Mouse (Mus musculus) layer of hippocampus, postnatal 10 days (tissue): ENCODE data around the gene Morc2a. TPM values are rescaled to one million over a fixed set of nuclear protein-coding genes. Genes with fewer than 3 reads are reported as not detected.
A peak's percentile ranks its signal among the peaks of the same experiment; 100 is the strongest.

ENCODE experiments used
- DNase-seq, 2 experiments: peaks; one replicate each; pipeline ENCODE4 v3.0.0; 2021; ENCODE audit warnings: low spot score in 2 of 2
- total RNA-seq, 2 experiments: library from RNA; stranded (reverse); gene quantifications; 2 replicates each; pipeline ENCODE4 v1.2.3; 2021

Gene Morc2a
- total RNA-seq, 2 experiments from 2014 or later, result 41.6 to 46.6 TPM

DNA sequence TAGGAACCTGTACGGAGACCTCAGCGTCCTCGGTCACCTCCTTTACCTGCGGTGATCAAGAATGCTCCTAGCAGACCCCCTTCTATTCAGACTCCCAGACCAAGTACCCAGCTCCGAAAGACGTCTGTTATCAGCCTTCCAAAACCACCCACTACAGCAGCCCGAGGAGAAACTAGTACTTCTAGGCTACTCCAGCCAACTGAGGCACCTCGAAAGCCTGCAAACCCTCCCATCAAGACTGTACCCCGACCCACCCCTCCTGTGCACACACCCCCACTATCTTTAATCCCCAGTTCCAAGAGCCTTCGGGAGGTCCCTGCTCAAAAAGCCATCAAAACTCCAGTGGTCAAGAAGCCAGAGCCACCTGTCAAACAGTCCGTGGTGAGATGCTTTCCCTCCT lies 34.7 kb downstream of the Morc2a start:
- DNase-seq, result no peak

DNA sequence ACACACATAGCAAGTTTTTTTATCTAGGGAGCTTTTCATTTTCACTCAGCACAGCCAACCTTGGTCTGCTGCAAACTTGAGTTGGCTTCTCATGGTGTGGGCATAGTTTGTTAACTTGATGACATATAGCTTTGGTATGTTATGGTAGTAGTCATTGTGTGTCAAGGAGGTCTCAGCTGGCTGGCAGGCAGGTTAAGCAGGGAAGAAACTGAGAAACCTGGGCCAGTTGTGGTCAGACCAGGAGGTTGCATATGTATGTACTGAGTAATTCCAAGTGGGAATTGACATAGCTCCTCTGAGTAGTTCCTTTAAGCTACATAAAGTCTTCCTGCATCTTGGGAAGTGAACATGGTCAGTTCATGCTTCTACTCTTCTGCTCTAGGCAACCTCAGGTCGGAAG lies 35.2 kb downstream of the Morc2a start:
- no peak for DNase-seq

DNA sequence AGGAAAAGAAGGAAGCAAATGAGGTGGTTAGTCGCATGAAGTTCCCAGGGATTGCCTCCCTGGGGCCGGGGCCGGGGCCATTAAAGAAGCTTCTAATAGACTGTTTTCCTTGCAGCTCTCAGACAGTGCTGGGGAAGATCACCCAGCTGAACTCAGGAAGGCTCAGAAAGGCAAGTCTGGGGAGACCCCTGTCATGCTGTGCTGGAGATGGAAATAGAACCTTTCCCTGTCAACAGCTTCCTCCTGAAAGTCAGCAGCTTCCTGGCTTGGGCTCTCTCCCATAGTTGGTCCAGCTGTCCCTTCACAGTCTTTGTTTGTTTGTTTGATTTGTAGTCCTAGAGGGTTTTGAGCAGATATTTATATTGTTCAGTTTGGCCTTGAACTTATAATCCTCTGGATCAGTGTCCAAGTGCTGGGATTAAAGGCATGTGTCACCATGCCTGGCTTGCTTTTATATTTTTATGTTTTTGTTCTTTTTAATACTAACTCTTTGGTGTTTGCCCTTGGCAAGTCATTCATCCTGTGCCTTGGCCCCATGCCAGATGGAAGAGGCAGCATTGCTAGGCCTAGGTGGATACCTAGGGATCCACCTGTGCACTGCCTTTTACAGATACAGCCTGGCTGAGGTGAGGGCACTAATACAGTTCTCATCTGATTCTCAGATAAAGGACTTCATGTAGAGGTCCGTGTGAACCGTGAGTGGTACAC lies 35.9 kb downstream of the Morc2a start:
- DNase-seq, result no peak

DNA sequence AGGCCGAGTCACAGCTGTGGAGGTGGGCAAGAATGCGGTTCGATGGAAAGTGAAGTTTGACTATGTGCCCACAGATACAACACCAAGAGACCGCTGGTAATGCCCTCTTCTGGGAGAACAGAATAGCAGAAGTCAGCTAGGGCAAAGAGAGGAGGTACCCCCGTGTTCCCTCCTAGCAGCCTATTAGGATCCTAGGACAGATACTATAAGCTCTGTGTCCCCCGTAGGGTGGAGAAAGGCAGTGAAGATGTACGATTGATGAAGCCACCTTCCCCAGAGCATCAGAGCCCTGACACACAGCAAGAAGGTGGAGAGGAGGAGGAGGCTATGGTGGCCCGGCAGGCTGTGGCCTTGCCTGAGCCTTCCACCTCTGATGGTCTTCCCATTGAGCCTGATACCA lies 36.4 kb downstream of the Morc2a start:
- DNase-seq, result no peak

DNA sequence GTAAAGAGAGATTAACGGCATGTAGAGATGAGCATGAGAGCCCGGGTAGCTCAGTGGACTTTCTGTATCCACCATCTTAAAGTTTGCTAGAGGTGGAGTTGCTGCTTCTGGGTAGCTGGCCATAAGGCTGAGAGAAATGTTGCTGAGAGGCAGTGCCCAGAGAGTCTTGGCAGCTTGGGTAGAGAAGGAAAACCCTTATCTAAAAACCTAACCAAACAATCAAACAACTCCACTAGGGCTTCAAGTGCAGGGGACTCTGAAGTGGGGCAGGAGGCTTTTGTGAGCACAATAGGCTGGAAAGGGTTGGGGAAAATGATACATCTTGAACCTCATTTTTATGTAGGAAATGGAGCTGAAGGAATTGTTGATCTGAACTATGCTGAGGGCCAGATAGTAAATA lies 37.3 kb downstream of the Morc2a start:
- no peak for DNase-seq

DNA sequence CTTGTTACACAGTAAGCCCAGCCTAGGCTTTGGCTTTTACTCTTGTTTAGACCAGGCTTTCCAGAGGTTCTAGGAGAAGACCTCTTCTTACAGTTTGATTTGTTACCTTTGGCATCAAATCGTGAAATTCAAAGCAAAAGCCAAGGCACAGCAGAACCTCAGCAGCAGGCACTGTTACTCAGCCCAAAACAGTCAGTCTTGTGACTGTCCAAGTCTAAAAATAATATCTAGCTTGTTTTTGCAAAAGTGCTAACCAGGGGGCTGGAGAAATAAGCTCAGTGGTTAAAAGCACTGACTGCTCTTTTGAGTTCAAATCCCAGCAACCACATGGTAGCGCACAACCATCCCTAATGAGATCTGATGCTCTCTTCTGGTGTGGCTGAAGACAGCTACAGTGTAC lies 37.9 kb downstream of the Morc2a start:
- DNase-seq, result no peak

DNA sequence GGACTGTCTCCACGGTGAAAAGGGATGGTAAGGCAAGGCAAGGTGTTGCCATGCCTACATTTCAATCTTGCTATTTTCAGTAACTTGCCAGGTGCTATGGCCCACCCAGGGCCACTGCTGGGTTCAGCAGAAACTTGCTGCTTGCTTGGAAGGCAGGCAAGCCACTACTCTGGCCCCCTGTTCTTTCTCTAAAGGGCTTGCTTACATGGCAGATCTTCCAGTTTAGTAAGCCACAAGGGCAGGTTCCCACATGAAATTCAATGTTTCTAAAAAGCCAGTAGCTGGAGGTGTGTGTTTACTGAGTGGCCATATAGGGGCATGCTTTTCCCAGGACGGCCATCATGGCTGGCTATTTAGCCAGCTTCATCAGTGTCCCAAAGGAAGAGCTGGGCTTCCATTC lies 42.8 kb downstream of the Morc2a start:
- no peak for DNase-seq

DNA sequence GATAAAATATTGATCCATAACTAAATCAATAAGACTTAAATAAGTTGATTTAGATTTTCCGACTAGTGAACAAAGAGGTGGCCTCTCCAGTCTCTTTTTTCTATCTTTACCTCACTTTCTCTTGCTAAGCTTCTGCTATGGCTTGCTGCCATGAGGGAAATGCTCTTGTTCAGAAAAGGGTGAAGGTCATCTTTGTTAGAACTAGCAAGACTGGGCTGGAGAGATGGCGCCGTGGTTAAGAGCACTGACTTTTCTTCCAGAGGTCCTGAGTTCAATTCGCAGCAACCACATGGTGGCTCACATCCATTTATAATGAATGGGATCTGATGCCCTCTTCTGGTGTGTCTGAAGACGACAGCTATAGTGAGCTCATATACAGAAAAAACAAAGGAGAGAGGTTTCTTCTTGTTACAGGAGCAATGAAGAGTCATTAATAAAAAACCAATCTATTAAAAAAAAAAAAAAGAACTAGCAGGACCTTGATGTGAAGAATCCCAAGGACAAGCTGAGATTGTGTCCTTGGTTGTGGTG lies 47.2 kb downstream of the Morc2a start:
- DNase-seq, result no peak

DNA sequence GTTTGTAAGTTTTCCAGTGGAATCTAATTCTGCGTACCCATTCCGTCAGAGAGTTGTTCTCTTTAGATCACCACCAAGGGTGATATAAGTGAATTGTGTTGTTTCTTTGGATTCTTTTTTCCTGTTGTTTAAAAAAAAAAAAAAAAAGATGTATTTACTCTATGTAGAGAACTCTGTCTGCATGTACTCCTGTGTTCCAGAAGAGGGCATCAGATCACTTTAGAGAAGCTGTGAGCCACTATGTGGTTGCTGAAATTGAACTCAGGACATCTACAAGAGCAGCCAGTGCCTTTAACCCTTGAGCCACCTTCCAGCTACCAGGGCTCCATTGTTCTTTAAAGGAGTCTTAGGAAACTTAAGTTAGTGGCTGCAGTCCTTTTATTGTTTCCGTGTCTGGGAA lies 48.5 kb downstream of the Morc2a start:
- DNase-seq, result no peak

DNA sequence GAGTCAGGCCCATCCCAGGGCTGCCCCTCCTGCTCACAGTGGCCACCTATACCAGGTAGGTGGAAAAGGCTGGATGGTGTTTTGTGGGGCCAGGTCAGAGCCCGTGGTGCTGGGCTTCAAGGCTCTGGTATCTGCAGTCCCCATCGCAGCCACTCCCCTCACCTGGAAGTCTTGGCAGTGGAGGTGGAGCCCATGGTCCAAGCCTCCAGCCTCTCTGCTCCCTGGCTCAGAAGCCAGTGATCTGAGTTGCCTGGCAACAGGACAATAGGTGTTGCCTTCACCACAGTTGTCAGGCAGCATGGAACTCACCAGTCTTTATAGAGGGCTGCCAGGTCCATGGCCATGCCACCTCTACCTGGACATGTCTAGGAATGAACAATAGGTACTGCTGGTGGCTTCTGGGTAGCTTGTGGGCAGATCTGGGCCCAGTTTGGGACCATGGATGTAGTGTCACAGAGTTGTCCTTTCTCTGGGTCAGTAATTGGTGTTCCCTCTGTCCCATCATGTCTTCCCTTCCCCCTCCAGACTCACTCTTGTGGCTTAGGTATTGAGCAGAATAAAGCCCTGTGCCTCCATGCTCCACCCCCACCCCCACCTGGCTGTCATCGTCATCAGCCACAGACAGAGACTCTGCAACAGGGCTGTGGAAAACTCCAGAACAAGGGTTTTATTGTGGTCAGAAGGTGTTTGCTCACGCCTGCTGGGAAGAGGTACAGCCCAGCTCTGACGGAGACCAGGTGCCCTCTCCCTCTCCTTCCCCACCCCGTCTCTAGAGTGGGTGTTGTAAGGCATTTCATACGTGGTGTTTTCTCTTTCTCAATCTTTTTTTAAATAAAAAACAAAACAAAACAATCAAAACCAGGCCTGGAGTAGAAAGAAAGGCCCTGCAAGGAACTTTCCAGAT lies 54.4 kb downstream of the Morc2a start:
- no peak for DNase-seq

DNA sequence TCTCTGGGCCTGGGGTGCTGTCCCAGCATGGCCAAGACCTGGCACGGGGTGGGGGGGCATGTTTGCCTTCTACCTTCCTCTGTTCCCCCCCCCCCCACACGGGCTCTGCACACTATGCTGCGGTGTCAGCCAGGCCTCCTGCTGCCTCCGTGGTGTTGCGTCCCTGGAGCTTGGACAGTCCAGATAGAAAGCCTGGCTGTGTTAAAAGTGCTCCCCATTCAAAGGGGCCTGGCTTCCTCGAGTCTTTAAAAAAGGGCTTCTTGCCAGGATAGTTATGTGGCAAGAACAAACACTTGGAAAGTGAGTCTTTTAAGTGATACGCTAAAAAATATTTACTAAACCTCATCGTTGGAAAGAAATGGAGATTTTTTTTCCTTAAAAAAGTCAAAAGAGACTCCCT lies 55.4 kb downstream of the Morc2a start:
- DNase-seq, result no peak

DNA sequence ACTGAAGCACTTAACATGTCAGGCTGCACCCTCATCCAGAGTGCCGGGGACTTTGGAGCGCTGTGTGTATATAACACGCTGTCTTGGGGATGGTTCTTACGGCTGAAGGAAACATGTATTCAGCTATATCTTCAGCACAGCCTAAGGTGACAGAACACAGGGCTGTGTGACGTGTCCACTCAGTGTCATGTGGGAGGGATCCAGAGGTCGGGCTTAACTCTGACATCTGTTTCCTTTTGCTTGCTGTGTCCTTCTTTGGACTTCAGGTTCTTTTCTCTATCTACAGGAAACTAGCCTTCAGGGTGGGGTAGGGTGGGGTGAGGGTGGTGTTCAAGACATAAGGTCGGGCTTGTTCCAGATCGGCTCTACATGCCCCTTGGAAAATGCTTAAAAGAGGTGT lies 58.1 kb downstream of the Morc2a start:
- no peak for DNase-seq

DNA sequence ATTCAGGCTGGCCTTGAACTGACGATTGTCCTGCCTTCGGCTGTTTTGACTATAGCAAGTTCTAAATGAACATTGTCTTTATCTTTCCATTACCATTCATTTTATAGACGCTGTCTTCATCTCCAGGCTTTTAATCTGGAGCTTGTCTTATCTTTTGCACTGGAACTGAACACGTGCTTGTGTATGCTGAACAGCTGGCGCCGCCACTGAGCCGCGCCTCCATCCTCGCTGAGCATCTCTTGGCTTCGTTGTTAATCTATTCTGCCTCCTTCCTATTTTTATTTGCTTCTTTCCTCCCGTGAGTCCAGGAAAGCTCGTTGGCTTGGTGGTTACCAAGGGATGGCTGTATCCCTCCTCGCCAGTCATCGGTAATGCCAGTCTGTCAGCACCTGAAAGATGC lies 61.2 kb downstream of the Morc2a start:
- no peak for DNase-seq

DNA sequence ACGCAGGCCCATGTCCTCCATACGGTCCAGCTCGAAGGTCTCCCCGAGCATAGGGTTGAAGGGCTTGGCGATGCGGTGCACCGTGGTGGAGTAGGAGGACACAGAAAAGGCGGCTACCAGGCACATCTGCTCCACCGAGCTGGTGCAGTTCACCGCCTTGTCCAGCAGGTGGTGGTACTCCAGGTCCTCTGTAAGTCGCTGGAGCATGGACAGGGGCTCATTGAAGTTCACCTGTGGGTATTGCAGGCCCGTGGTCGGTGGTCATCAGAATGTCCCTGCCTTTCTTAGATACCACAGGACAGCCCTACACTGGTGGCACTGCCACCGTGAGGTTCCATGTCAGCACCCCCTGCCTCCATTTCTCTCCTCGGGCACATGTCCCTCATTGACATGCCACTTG lies 65.5 kb downstream of the Morc2a start:
- peak; percentile 73 to 77 for DNase-seq

DNA sequence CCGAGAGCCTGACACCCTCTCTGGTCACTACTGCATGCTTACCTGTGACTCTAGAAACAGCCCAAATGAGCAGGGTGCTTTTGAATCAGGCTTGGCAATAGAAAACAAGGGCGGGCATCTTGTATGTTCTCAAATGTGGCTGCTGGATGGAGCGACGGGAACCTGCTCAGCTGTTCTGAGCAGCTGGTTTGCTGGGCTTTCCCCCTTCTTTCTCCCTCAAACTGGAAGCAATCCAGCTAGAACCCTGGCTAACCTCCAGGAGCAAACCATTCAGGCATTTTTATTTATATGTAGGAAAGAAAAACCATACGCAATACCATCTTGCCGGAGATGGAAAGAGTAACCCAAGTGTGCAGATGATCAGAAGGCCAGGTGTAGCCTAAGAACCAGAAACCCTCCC lies 67.7 kb downstream of the Morc2a start:
- DNase-seq, result no peak

DNA sequence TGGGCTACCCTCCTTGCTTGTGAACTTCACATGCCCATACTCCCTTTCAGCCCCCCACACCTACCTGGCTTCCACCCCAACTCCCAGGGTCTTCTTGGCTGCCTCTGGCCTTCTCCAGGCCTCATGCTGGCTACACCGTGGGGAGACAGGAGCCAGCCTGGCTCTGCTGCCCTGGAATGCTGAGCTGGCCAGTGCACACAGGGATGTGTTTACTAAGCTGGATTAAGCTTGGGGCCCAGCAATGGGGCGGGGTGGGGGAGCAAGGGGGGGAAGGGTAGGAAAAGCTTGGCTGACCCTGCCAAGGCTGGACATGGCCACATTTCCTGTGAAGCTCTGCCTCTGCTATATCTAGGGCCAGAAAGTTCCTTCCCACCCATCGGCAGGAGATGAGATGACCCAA lies 73.0 kb downstream of the Morc2a start:
- no peak for DNase-seq

DNA sequence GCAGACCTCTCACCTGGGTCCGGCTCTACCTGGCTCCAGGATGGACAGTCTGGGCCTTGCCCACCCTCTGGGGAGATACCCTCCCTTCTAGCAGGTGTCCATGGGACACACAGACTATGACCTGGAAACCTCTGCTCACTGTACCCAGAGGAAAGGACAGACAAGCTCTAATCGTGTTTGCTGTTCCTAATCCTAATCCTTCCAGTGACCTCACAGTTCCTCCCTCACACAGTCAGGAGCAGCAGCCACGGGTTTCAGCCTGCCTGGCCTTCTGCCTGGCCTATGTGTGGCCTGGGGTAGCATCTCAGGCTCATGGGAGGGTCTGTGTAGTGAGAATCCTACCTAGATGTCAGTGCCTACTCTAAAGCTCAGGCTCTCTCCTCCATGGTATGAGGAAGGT lies 73.9 kb downstream of the Morc2a start:
- DNase-seq, result no peak

DNA sequence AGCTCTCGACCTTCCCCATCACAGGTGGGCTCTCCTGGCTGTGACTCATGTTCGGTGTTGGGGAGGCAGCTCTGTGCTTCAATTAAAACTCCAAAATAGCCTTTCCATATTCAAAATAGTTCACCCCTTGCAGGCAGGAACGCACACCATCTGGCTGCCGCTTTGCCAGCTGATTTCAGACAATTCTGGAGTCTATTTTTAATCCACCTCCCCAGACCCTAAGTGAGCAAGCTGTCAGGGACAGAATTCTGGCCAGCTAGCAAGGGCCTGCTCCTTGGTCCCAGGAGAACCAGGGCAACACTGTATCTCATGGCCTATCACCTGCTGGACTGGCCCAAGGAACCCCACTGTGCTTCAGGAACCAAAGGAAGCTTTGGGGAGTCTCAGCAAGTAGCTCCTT lies 74.9 kb downstream of the Morc2a start:
- no peak for DNase-seq

DNA sequence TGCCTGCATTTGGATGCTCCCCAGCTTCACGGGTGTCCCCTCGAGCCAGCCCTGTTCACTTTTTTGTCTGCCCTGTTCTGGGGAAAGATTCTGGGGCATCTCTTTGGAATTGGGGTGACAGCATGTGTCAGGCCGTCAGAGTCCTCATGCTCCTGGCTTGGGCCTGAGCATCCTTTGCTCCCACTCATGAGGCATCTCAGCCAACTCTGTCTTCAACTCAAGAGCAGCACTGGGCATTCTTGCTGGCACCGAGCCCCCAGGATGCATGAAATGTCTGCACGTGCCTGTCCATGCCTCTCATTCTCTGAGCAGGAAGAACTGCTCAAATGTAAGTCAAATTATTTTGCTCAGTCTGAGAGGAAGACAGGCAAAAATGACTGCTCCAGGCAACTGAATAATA lies 75.7 kb downstream of the Morc2a start:
- no peak for DNase-seq

DNA sequence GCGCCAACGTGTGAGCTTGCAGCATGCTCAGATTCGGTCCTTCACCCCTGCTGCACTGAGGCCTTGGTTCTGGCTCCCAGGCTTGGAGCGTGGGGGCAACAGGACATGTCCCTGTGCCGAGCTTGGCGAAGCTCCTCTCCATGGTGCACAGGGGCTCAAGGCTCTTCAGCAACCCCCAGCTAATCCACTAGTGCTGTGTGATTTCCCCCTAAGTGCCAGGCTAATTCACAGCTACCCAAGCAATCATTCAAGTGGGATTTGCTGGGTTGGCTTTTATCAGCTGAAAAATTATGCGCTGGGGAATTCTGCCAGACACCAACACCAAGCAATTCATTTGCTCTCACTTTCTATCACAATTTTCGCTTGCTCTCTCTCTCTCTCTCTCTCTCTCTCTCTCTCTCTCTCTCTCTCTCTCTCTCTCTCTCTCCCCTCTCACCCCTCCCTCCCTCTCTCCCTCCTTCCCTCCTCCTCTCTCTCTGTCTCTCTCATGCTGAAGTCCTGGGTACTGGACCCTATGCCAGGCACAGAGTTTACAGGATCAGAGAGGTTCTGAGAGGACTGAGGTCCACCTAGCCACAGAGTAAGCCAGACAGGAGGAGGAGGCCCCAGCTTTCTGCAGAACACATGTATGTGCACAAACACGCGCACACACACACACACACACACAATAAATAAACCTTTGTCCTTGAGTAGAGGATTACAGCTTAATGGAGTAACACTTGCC lies 76.5 kb downstream of the Morc2a start:
- peak; percentile 42 to 53 for DNase-seq

DNA sequence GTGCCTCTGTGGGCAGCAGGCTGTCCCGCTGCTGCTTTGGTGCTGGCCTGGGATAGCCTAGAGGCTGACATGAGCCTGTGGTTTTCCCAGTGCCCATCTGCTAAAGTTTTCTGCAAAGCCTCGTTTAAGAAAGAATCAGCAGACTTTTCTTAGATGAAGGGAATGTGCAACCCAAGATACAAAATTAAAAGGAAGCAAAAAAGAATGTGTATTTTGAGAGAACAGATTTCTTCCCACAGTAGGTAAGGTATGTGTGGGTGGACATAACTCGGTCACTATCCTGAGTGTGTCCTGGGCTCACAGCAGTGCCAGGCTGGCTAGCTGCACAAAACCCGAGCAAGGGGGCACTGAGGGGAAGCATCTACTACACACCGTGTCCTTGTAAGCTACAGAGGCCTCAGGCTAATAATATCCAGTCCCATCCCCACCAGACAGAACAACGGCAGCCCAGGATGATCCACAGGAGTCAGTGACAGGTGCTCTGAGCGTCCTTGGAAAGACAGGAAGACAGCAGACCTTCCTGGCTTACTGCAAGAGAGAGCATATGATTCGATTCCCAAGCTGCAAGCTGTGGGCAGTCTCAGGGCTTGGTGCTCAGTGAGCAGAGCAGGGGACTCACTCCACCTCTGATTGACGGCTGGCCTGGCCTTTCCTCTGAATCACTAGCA lies 78.6 kb downstream of the Morc2a start:
- DNase-seq, result no peak
